Mouse (Mus musculus) hindbrain, embryonic 10.5 days (tissue): ENCODE results near the gene Cnot9. TPM values are rescaled to one million over a fixed set of nuclear protein-coding genes. Genes with fewer than 3 reads are reported as not detected.

Experiments
- DNase-seq: peaks from one replicate; pipeline ENCODE4 v3.0.0-alpha.2; 2017; ENCODE audit warnings: low spot score
- H3K27ac ChIP-seq: fragments of 300-500 bp; sonication (generic); 2 replicates; pipeline ENCODE4 v1.5.1; 2016; ENCODE audit warnings: mild to moderate bottlenecking, moderate library complexity
- H3K27me3 ChIP-seq: fragments of 300-500 bp; sonication (generic); 2 replicates; pipeline ENCODE4 v1.6.1; 2016; ENCODE audit warnings: mild to moderate bottlenecking; ENCODE audit not compliant: poor library complexity, insufficient read depth, severe bottlenecking
- H3K36me3 ChIP-seq: fragments of 300-500 bp; sonication (generic); 2 replicates; pipeline ENCODE4 v1.6.1; 2016; ENCODE audit warnings: mild to moderate bottlenecking, moderate library complexity
- H3K4me1 ChIP-seq: fragments of 300-500 bp; sonication (generic); replicated peaks from 2 replicates; pipeline ENCODE4 v1.6.1; 2016; ENCODE audit warnings: mild to moderate bottlenecking
- H3K4me3 ChIP-seq: fragments of 300-500 bp; sonication (generic); 2 replicates; pipeline ENCODE4 v1.5.1; 2016; ENCODE audit warnings: mild to moderate bottlenecking, moderate library complexity
- H3K9me3 ChIP-seq: fragments of 300-500 bp; sonication (generic); 2 replicates; pipeline ENCODE4 v1.6.1; 2016; ENCODE audit warnings: mild to moderate bottlenecking, moderate library complexity
- WGBS: fragments of 180-500 bp; shearing (Covaris S2); methylation state at CpG from one replicate; pipeline ENCODE4 v1.1.7; 2016; 5-methylcytosine and 5-hydroxymethylcytosine counted together
- polyA plus RNA-seq: library from polyadenylated mRNA; unstranded; fragments of >200 nt; fragmentation: Nextera tagmentation; extraction: Ambion mirVana; gene quantifications from 2 replicates; pipeline ENCODE4 v1.2.1, GENCODE M21; 2016

Cnot9 gene
- polyA plus RNA-seq, 1 experiment from 2014 or later, result 84.6 TPM

DNA sequence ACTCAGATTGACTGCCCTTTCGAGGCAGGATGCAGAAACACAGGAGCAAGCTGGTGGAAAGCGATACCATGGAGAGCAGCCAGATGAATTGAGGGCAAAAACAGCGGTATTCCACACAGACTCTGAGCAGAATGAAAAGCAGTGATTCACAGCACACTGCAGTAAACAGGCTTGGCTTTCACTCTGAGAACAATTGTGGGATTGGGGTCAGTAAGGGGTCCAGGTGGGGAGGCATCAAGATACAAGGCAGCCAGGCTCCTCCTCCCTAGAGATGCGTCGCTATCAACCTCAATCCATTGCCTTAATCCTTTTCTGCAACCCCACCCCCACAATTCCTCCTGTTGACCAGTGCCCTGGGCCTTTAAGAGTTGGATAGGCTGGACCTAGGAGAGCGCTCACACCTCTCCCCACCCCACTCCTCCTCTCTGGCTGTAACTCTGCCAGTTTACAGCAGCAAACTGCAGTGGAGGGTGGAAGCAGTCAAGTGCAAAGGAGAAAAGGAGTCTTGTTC lies 36.6 kb downstream of the Cnot9 start, which contains the start of gene Plcd4:
TSS of gene Plcd4 (plus strand) at position 438 of the 511 bp plus-strand sequence.
- Histone ChIP-seq H3K27me3 (no peaks in the 10 kb centered on the region), H3K36me3 (no peaks in the 10 kb centered on the region), H3K9me3 (no peaks in the 10 kb centered on the region), H3K4me3 (peak within 1 kb of the TSS; percentile 21; the same call in 1 of the 2 replicates), H3K27ac (no peak within 1 kb of the TSS), H3K4me1 (peaks cover 21% of the 10 kb centered on the region)
- DNase-seq, result peak; percentile 10
- WGBS, result 8% methylated on average over 6 of the region's 6 CpGs

DNA sequence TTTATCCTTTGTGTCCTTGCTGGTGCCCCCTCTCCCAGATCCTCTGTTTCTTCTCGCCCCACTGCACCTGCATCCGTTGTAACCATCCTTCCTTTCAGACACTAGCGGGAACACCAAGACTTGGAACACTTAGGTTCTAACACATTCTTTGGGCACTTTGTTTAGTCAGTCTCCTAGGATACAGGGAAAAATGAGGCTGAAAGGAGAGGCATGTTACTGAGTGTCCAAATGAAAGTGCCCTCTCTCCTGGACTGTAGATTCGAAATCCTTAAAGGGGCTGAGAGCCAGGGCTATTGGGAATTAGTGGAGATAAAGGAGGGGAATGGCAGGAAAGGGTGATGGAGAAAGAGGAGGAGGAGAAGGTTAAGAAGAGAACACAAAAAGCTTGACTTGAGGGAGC lies 38.3 kb downstream of the Cnot9 start, which contains the start of gene Usp37:
TSS of gene Usp37 (minus strand) at position 101 of the 400 bp plus-strand sequence.
- no peaks in the 10 kb centered on the region for H3K9me3 ChIP-seq
- H3K4me1 ChIP-seq, result peaks cover 21% of the 10 kb centered on the region
- H3K36me3 ChIP-seq, result no peaks in the 10 kb centered on the region
- no peaks in the 10 kb centered on the region for H3K27me3 ChIP-seq
- DNase-seq, result no peak
- H3K27ac ChIP-seq, result 0 out of 2 replicates have a peak within 1 kb of the TSS, but pooled peaks have one; percentile 8
- WGBS, result 44% methylated on average over 4 of the region's 4 CpGs
- no peak within 1 kb of the TSS for H3K4me3 ChIP-seq

DNA sequence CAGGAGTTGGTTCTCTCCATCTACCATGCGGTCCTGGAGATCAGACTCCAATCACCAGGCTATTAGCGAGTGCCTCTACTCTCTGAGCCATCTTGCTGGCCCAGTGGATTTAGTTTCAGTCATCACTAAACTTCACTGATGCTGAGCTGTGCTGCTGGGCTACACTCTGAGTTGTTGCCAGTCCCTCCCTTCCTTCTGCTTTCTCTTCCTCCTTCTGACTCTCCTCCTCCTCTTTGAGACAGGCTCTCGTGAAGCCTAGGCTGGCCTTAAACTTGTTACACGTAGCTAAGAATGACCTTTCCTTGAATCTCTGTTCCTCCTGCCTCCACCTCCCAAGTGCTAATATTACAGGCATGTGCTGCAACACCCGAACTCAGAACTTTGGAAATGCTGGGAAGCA lies 53.2 kb downstream of the Cnot9 start:
- 89% methylated on average over 5 of the region's 5 CpGs for WGBS
- H3K4me1 ChIP-seq, result no peaks in the 10 kb centered on the region
- DNase-seq, result no peak
- no peaks in the 10 kb centered on the region for H3K27me3 ChIP-seq
- no peak overlapping the region for H3K27ac ChIP-seq
- no peaks in the 10 kb centered on the region for H3K9me3 ChIP-seq
- peaks cover 15% of the 10 kb centered on the region for H3K36me3 ChIP-seq
- H3K4me3 ChIP-seq, result no peak overlapping the region

DNA sequence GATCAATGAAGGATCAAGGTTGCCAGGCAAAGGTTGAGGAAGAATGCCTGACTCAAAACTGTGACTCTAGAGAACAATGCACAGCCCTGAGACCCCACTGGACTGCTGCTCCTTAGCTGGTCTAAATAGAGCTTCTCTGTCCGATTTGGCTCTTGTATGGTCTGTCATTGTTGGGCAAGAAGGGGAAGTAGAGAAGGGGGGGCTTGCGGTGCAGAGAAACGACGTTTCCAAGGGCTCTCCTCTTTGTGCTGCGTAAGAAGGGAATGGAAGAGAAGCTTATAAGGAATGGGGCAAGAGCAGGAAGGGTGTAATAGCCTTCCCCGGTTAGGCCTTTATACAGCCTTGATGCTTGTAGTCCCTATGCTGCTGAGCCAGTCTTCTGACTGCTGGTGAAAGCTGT lies 60.0 kb downstream of the Cnot9 start:
- Histone ChIP-seq H3K27me3 (no peaks in the 10 kb centered on the region), H3K9me3 (no peaks in the 10 kb centered on the region), H3K27ac (no peak overlapping the region), H3K4me3 (no peak overlapping the region), H3K4me1 (no peaks in the 10 kb centered on the region), H3K36me3 (peaks cover 81% of the 10 kb centered on the region)
- WGBS, result 72% methylated on average over 6 of the region's 6 CpGs
- no peak for DNase-seq

DNA sequence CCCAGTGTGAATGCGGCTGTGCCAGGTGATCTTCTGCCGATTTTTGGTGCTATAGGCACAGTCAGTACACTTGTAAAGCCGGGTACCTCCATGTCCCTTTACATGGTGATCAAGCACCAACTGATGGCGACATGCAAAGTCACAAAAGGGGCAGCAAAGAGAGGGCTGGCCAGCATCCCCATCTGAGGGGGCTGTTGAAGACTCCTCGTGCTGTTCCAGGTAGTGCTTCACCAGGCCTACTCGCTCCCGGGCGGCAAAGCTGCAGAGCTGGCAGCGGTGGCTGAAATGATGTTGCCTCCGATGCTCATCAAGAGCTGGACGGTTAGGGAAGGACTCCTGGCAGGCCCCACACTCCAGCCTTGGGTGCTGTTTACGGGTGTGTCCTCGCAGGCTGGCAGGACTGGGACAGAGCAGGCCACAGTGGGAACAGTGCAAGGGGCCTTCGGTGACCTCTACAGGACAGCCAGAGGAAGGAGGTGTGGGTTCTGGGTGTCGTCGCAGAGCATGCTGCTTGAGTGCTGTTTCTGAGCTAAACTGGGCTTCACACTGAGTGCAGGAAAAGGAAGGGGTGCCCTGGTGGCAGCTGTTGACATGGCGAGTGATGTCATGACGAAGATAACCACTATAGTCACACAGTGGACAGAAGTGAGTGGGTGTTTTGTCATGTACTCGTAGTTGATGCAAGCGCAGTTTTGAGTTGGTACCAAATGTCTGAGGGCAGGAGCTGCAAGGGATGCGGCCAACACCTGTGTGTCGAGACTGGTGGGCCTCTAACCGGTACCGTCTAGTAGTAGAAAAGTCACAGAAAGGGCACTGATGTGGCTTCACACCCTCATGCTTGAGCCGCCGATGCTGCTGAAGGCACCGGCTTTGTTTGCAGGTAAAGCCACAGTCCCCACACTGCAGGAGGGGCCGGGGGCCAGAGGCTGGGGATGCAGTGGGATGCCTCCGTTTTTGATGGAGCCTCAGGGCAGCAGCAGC lies 64.2 kb downstream of the Cnot9 start:
- Histone ChIP-seq H3K4me3 (no peak overlapping the region), H3K27me3 (no peaks in the 10 kb centered on the region), H3K9me3 (no peaks in the 10 kb centered on the region), H3K4me1 (no peaks in the 10 kb centered on the region), H3K36me3 (peaks cover 98% of the 10 kb centered on the region), H3K27ac (no peak overlapping the region)
- WGBS, result 91% methylated on average over 29 of the region's 29 CpGs
- DNase-seq, result no peak

Other genes starting within 250 kb of the Cnot9 start
- 0.15 and 0.24 TPM in 2 replicates for gene Gpbar1, start 227.5 kb upstream of the Cnot9 start, polyA plus RNA-seq
- gene Aamp, start 221.3 kb upstream of the Cnot9 start, polyA plus RNA-seq, result 238 and 248 TPM in 2 replicates
- 111 and 120 TPM in 2 replicates for gene Pnkd, start 221.1 kb upstream of the Cnot9 start, polyA plus RNA-seq
- 11.6 and 12.6 TPM in 2 replicates for gene Tmbim1, start 200.4 kb upstream of the Cnot9 start, polyA plus RNA-seq
- gene Catip, start 143.9 kb upstream of the Cnot9 start, polyA plus RNA-seq, result 0.37 and 1.4 TPM in 2 replicates
- gene Slc11a1, start 130.9 kb upstream of the Cnot9 start, polyA plus RNA-seq, result 1.8 and 3.0 TPM in 2 replicates
- gene Ctdsp1, start 114.5 kb upstream of the Cnot9 start, polyA plus RNA-seq, result 34.3 and 35.7 TPM in 2 replicates
- 0.21 and 0.24 TPM in 2 replicates for gene Vil1, start 96.7 kb upstream of the Cnot9 start, polyA plus RNA-seq
- gene Plcd4, start 36.8 kb downstream of the Cnot9 start, polyA plus RNA-seq, result 1.1 and 1.3 TPM in 2 replicates
- 34.0 and 45.5 TPM in 2 replicates for gene Usp37, start 38.2 kb downstream of the Cnot9 start, polyA plus RNA-seq
- gene Zfp142, start 82.2 kb downstream of the Cnot9 start, polyA plus RNA-seq, result 8.7 and 9.6 TPM in 2 replicates
- 17.4 and 19.4 TPM in 2 replicates for gene Bcs1l, start 82.2 kb downstream of the Cnot9 start, polyA plus RNA-seq
- 33.0 and 37.2 TPM in 2 replicates for gene Rnf25, start 95.3 kb downstream of the Cnot9 start, polyA plus RNA-seq
- 15.3 and 21.8 TPM in 2 replicates for gene Stk36, start 95.4 kb downstream of the Cnot9 start, polyA plus RNA-seq
- gene Ttll4, start 155.7 kb downstream of the Cnot9 start, polyA plus RNA-seq, result 35.7 and 48.5 TPM in 2 replicates
- 7.4 and 8.4 TPM in 2 replicates for gene Cyp27a1, start 207.5 kb downstream of the Cnot9 start, polyA plus RNA-seq
- 0.12 TPM in 1 of 2 replicates, not detected in the other for gene Prkag3, start 243.2 kb downstream of the Cnot9 start, polyA plus RNA-seq